Mouse (Mus musculus) neural tube, embryonic 13.5 days (tissue): ENCODE measurements around the gene Psmf1. TPM values are rescaled to one million over a fixed set of nuclear protein-coding genes. Genes with fewer than 3 reads are reported as not detected.

Source experiments
- ATAC-seq: fragments of 200-750 bp; cut with Nextera tagmentation; 2 replicates; pipeline ENCODE4 v1.8.0; 2017; ENCODE audit warnings: low read depth, mild to moderate bottlenecking, moderate TSS enrichment, moderate library complexity
- H3K27ac ChIP-seq: fragments of 300-500 bp; sonication (generic); replicated peaks from 2 replicates; pipeline ENCODE4 v1.5.1; 2015; ENCODE audit warnings: moderate library complexity, mild to moderate bottlenecking, inconsistent platforms
- H3K27me3 ChIP-seq: fragments of 300-500 bp; sonication (generic); 2 replicates; pipeline ENCODE4 v1.6.1; 2015; ENCODE audit warnings: mild to moderate bottlenecking, inconsistent platforms
- H3K36me3 ChIP-seq: fragments of 300-500 bp; sonication (generic); 2 replicates; pipeline ENCODE4 v1.6.1; 2015; ENCODE audit warnings: mild to moderate bottlenecking, inconsistent platforms
- H3K4me1 ChIP-seq: fragments of 300-500 bp; sonication (generic); replicated peaks from 2 replicates; pipeline ENCODE4 v1.6.1; 2015; ENCODE audit warnings: inconsistent platforms
- H3K4me2 ChIP-seq: fragments of 300-500 bp; sonication (generic); 2 replicates; pipeline ENCODE4 v1.6.1; 2015; ENCODE audit warnings: inconsistent platforms, mild to moderate bottlenecking, moderate library complexity
- H3K4me3 ChIP-seq: fragments of 300-500 bp; sonication (generic); 2 replicates; pipeline ENCODE4 v1.5.1; 2015; ENCODE audit warnings: mild to moderate bottlenecking, inconsistent platforms
- H3K9ac ChIP-seq: fragments of 300-500 bp; sonication (generic); 2 replicates; pipeline ENCODE4 v1.6.1; 2015; ENCODE audit warnings: moderate library complexity, mild to moderate bottlenecking, inconsistent platforms
- H3K9me3 ChIP-seq: fragments of 300-500 bp; sonication (generic); 2 replicates; pipeline ENCODE4 v1.6.1; 2016; ENCODE audit warnings: inconsistent platforms
- WGBS: fragments of 180-500 bp; shearing (Covaris S2); methylation state at CpG from one replicate; pipeline ENCODE4 v1.1.7; 2015; 5-methylcytosine and 5-hydroxymethylcytosine counted together
- polyA plus RNA-seq: library from polyadenylated mRNA; unstranded; fragments of >200 nt; fragmentation: Nextera tagmentation; extraction: Ambion mirVana; gene quantifications from 2 replicates; pipeline ENCODE4 v1.2.1, GENCODE M21; 2015

The Psmf1 gene
- polyA plus RNA-seq: 48.1 and 54.2 TPM in 2 replicates

- Histone ChIP-seq H3K27ac (no peak within 1 kb of the TSS), H3K9ac (no peak within 1 kb of the TSS), H3K9me3 (no peaks in the 10 kb centered on the region), H3K27me3 (peaks cover 20% of the 10 kb centered on the region), H3K4me1 (peaks cover 25% of the 10 kb centered on the region), H3K36me3 (no peaks in the 10 kb centered on the region), H3K4me3 (no peak within 1 kb of the TSS), H3K4me2 (no peak within 1 kb of the TSS)
- ATAC-seq: no peak
Observed at GRCm38 (mm10) chr2:151743845-151744244, at the start of gene Psmf1. Psmf1 (minus strand) TSS chr2:151744186.

DNA sequence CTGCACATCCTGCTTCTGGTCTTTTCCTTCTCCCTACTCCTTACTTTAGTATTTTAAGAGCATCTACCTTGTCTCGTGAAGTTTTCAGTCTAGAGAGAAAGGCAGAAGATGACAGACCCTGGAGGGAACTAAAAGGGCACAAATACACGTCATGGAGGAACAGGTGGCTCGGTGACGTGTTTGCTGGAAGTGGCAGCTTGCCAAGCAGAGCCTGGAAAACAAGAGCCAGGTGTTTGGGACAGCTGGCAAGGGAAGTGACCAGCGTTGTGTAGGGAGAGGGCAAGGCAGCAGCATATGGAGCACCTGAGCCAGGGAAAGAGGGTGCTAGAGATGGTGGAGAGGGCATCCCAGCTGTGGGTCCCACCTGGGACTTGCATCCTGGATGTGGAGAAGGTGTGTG is 47.2 kb upstream of the Psmf1 start:
- H3K4me1 ChIP-seq: peaks cover 6% of the 10 kb centered on the region
- no peak overlapping the region for H3K4me2 ChIP-seq
- 64% methylated on average over 5 of the region's 5 CpGs for WGBS
- H3K9ac ChIP-seq: no peak overlapping the region
- H3K27me3 ChIP-seq: no peaks in the 10 kb centered on the region
- ATAC-seq: no peak
- no peaks in the 10 kb centered on the region for H3K9me3 ChIP-seq
- no peak overlapping the region for H3K27ac ChIP-seq
- no peak overlapping the region for H3K4me3 ChIP-seq
- no peaks in the 10 kb centered on the region for H3K36me3 ChIP-seq

DNA sequence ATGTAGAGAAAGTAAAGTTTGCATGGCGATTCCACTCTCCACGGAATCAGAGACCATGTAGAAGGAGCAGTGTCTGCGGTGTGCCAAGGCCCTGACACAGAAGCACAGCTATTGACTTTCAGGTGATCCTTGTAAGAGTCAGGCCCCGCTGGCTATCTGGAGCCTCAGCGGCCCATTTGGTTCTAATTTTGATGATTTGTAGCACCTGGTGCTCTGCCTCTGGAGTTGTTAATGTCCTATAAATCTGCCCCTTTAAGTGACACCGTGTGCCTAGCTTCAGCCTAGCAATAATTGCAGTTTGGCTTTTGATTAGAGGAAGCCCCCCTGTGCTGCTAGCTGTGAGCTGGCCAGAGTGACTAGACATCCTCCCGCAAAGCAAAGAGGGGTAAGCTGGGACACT is 46.2 kb upstream of the Psmf1 start:
- no peak overlapping the region for H3K4me2 ChIP-seq
- H3K4me3 ChIP-seq: no peak overlapping the region
- H3K27ac ChIP-seq: no peak overlapping the region
- H3K9ac ChIP-seq: no peak overlapping the region
- H3K36me3 ChIP-seq: no peaks in the 10 kb centered on the region
- no peaks in the 10 kb centered on the region for H3K27me3 ChIP-seq
- WGBS: 37% methylated on average over 7 of the region's 7 CpGs
- H3K4me1 ChIP-seq: peaks cover 6% of the 10 kb centered on the region
- no peaks in the 10 kb centered on the region for H3K9me3 ChIP-seq
- no peak for ATAC-seq

GRCm38 (mm10) chr2:151788221-151788977 is 44.4 kb upstream of the Psmf1 start:
- no peak overlapping the region for H3K4me2 ChIP-seq
- WGBS: 85% methylated on average over 7 of the region's 7 CpGs
- ATAC-seq: no peak
- peaks cover 6% of the 10 kb centered on the region for H3K4me1 ChIP-seq
- no peak overlapping the region for H3K4me3 ChIP-seq
- H3K27ac ChIP-seq: no peak overlapping the region
- H3K9ac ChIP-seq: no peak overlapping the region
- H3K36me3 ChIP-seq: no peaks in the 10 kb centered on the region
- no peaks in the 10 kb centered on the region for H3K9me3 ChIP-seq
- H3K27me3 ChIP-seq: no peaks in the 10 kb centered on the region

DNA sequence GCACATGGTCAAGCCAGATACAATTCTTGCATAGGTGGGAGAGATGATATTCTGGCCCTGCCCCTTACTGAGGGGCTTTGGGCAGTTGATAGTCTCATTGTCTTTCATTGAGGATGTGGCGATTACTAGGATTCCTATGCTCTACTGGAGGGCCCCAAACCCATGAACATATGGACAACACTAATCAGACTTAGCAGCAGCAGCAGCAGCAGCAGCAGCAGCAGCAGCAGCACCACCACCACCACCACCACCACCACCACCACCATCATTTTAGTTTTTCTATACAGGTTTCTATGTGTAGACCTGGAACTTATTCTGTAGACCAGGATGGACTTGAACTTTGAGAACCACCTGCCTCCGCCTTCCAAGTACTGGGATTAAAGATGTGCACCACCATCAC is 39.5 kb upstream of the Psmf1 start:
- Histone ChIP-seq H3K4me2 (no peak overlapping the region), H3K27me3 (no peaks in the 10 kb centered on the region), H3K9me3 (no peaks in the 10 kb centered on the region), H3K27ac (no peak overlapping the region), H3K4me3 (no peak overlapping the region), H3K4me1 (no peaks in the 10 kb centered on the region), H3K36me3 (no peaks in the 10 kb centered on the region), H3K9ac (no peak overlapping the region)
- whole genome bisulfite sequencing: 91% methylated on average over 2 of the region's 2 CpGs
- no peak for ATAC-seq

GRCm38 (mm10) chr2:151777366-151777765 is 33.4 kb upstream of the Psmf1 start:
- no peaks in the 10 kb centered on the region for H3K9me3 ChIP-seq
- H3K4me3 ChIP-seq: no peak overlapping the region
- 0 out of 2 replicates have a peak, but pooled peaks cover 3% of the 10 kb centered on the region for H3K4me1 ChIP-seq
- H3K4me2 ChIP-seq: no peak overlapping the region
- no peak for ATAC-seq
- WGBS: 91% methylated on average over 3 of the region's 3 CpGs
- no peak overlapping the region for H3K27ac ChIP-seq
- H3K9ac ChIP-seq: no peak overlapping the region
- H3K27me3 ChIP-seq: no peaks in the 10 kb centered on the region
- H3K36me3 ChIP-seq: no peaks in the 10 kb centered on the region

DNA sequence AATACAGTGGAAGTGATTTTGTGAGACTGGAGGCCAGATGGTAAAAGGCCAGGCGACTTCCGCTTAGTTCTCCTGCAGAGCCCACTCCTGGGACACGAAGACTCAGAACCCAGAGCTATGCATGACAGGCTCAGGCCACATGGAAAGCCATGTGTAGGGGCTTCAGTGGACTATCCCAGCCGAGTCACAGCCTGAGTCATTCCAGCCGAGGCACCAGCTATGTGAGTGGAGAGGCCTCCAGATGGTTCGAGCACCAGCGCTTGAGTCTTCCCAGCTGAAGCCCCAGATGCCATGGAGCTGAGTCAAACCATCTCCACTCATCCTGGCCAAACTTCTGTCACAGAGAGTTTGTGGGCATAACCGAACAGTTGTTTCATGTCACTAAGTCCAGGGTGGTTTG is 29.5 kb upstream of the Psmf1 start:
- ATAC-seq: no peak
- Histone ChIP-seq H3K27me3 (no peaks in the 10 kb centered on the region), H3K27ac (no peak overlapping the region), H3K9ac (no peak overlapping the region), H3K9me3 (no peaks in the 10 kb centered on the region), H3K36me3 (no peaks in the 10 kb centered on the region), H3K4me2 (no peak overlapping the region), H3K4me3 (no peak overlapping the region), H3K4me1 (0 out of 2 replicates have a peak, but pooled peaks cover 3% of the 10 kb centered on the region)
- 87% methylated on average over 8 of the region's 8 CpGs for WGBS

DNA sequence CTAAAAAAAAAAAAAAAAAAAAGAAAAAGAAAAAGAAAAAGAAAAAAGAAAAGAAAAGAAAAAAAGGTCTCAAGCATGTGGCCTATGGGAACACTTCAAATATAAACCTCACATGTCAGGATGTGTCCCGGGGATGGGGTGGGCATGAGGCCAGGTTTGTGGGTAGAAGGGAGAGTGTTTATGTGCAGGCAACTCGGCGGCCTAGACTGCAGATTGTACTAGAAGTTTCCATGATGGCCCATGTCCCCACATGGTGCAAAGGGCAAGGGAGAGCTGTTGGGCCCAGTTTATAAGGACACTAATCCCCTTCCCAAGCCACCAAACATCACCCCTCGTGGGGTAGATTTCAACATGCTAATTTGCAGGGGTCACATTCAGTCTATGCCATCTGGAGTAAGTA is 28.2 kb upstream of the Psmf1 start:
- Histone ChIP-seq H3K4me2 (no peak overlapping the region), H3K36me3 (no peaks in the 10 kb centered on the region), H3K4me3 (no peak overlapping the region), H3K27ac (no peak overlapping the region), H3K9ac (no peak overlapping the region), H3K4me1 (0 out of 2 replicates have a peak, but pooled peaks cover 3% of the 10 kb centered on the region), H3K9me3 (no peaks in the 10 kb centered on the region), H3K27me3 (no peaks in the 10 kb centered on the region)
- ATAC-seq: no peak
- 82% methylated on average over 4 of the region's 4 CpGs for WGBS

DNA sequence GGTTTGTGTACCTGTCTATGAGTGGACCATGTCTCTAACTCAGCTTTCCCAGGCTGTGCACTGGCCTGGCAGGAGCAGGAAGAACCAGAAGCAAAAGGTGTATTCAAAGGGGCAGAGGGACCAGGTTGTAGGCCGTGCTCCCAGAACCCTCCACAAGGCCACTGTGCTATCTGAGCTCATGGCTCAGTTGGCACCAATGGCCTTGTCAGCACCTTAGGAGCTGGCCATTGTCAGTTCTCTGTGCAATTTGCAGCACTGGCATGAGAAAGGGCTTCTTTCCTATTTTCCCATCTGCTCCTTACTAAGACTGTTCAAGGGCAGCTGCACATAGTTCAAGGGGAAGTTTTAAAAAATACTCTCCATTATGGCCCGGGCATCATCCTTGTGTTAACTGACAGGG is 20.6 kb upstream of the Psmf1 start:
- 91% methylated on average over 2 of the region's 2 CpGs for WGBS

GRCm38 (mm10) chr2:151758806-151759353 is 14.9 kb upstream of the Psmf1 start:
- WGBS: 45% methylated on average over 1 of the region's 1 CpGs
- no peaks in the 10 kb centered on the region for H3K36me3 ChIP-seq
- H3K4me3 ChIP-seq: no peak overlapping the region
- H3K4me2 ChIP-seq: no peak overlapping the region
- no peak for ATAC-seq
- no peak overlapping the region for H3K9ac ChIP-seq
- no peaks in the 10 kb centered on the region for H3K4me1 ChIP-seq
- no peaks in the 10 kb centered on the region for H3K27me3 ChIP-seq
- H3K9me3 ChIP-seq: no peaks in the 10 kb centered on the region
- no peak overlapping the region for H3K27ac ChIP-seq

More for the DNA sequence above, 20.6 kb upstream of the Psmf1 start:
- Histone ChIP-seq H3K4me3 (no peak overlapping the region), H3K4me2 (no peak overlapping the region), H3K27me3 (no peaks in the 10 kb centered on the region), H3K9me3 (no peaks in the 10 kb centered on the region), H3K4me1 (no peaks in the 10 kb centered on the region), H3K27ac (no peak overlapping the region), H3K9ac (no peak overlapping the region), H3K36me3 (no peaks in the 10 kb centered on the region)
- no peak for ATAC-seq

- Histone ChIP-seq H3K9ac (no peak overlapping the region), H3K4me2 (no peak overlapping the region), H3K27me3 (no peaks in the 10 kb centered on the region), H3K4me3 (no peak overlapping the region), H3K4me1 (no peaks in the 10 kb centered on the region), H3K9me3 (no peaks in the 10 kb centered on the region), H3K27ac (no peak overlapping the region), H3K36me3 (no peaks in the 10 kb centered on the region)
- ATAC-seq: no peak
- 15% methylated on average over 5 of the region's 5 CpGs for WGBS
Observed at GRCm38 (mm10) chr2:151757451-151757850, 13.5 kb upstream of the Psmf1 start.

DNA sequence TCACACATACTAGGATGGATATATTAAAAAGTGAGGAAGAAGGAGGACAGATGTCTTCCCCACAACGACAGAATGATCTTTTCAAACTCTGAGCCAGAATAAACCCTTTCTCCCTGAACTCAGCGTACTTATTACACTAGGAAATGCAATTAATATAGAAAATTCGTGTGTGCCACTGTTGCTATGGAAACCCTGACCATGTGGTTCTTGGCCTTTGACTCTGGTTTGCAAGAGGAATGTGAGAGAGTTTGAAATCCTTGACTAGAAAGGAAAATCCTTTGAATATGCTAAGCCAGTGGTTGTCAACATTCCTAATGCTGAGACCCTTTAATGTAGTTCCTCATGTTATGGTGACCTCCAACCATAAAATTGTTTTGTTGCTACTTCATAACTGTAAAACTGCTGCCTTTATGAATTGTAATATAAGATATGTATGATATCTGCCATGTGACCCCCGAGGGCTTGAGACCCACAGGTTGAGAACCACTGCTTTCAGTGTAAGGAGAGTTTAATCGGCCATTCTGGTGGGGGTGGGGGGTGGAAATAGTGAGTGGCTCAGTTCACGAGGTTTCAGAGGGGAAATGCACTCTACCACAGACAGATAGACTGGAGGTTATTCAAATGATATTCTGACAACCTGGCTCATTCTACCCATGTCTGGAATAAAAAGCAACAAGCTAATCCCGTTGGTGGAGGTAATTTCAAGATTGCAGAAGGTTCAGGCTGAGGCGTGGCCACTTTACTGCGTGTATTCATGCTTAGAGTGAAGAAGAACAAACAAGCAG is 12.5 kb upstream of the Psmf1 start:
- no peaks in the 10 kb centered on the region for H3K4me1 ChIP-seq
- no peak overlapping the region for H3K4me3 ChIP-seq
- H3K27me3 ChIP-seq: no peaks in the 10 kb centered on the region
- H3K9ac ChIP-seq: no peak overlapping the region
- no peaks in the 10 kb centered on the region for H3K36me3 ChIP-seq
- no peak for ATAC-seq
- no peak overlapping the region for H3K27ac ChIP-seq
- WGBS: 58% methylated on average over 9 of the region's 9 CpGs
- H3K9me3 ChIP-seq: no peaks in the 10 kb centered on the region
- H3K4me2 ChIP-seq: no peak overlapping the region
